Comparison of ENCODE assay signal across 16 mouse cellular contexts in genomic region chr3:99255411-99256365, GRCm38 (mm10). TPM values are rescaled to one million over a fixed set of nuclear protein-coding genes. Genes with fewer than 3 reads are reported as not detected.
DNase-seq lines count a peak whose midpoint lies in the region; ATAC-seq lines count a peak whose summit lies in the region.
"Had no signal": no experiment of that assay in that cellular context is flagged by ENCODE, and none has a peak within 500 bp of the region (broad histone marks: within the 10 kb centered on the region; RNA-seq: fewer than 3 reads in every experiment).

No protein-coding gene starts in this region.

- no peak for ATAC-seq in hindbrain, embryonic 13.5 days (ENCODE audit: low FRiP score)
- no peak for ATAC-seq in limb, embryonic 11.5 days (ENCODE audit: insufficient number of reproducible peaks, low FRiP score, low TSS enrichment, low read depth)
- no peak for ATAC-seq in erythroblast, adult 5-6 weeks (replicated peaks; ENCODE audit: low FRiP score, poor library complexity, severe bottlenecking)
- no peak for ATAC-seq in CD4-positive, CD25-positive, alpha-beta regulatory T cell, adult 4 months
- ATAC-seq: forebrain, embryonic 13.5 days had no signal

- H3K9ac ChIP-seq in hindbrain, embryonic 13.5 days = no peak overlapping the region
- H3K9ac ChIP-seq in limb, embryonic 11.5 days (ENCODE audit: low read length) = peak overlapping the region; percentile 100
- H3K9ac ChIP-seq: forebrain, embryonic 13.5 days; heart, embryonic 12.5 days; hindbrain, embryonic 15.5 days; lung, embryonic 15.5 days; stomach, embryonic 15.5 days had no signal

- H3K4me2 ChIP-seq in hindbrain, embryonic 13.5 days = no peak overlapping the region
- H3K4me2 ChIP-seq in limb, embryonic 11.5 days (ENCODE audit: low read depth, severe bottlenecking) = peak overlapping the region; percentile 88
- H3K4me2 ChIP-seq: forebrain, embryonic 13.5 days; heart, embryonic 12.5 days; hindbrain, embryonic 15.5 days; lung, embryonic 15.5 days; stomach, embryonic 15.5 days had no signal

- 5% methylated on average over 11 of the region's 11 CpGs for WGBS in hindbrain, embryonic 10.5 days
- WGBS in hindbrain, embryonic 13.5 days = 3% methylated on average over 11 of the region's 11 CpGs
- 2% methylated on average over 11 of the region's 11 CpGs for WGBS in limb, embryonic 11.5 days

- peaks cover 100% of the 10 kb centered on the region for H3K27me3 ChIP-seq in hindbrain, embryonic 10.5 days (ENCODE audit: insufficient read depth, poor library complexity, severe bottlenecking)
- peaks cover 97% of the 10 kb centered on the region for H3K27me3 ChIP-seq in hindbrain, embryonic 13.5 days
- 0 out of 2 replicates have a peak, but pooled peaks cover under 1% of the 10 kb centered on the region for H3K27me3 ChIP-seq in limb, embryonic 11.5 days (ENCODE audit: control insufficient read depth, insufficient read depth, low read length)

- no peak overlapping the region for H3K27ac ChIP-seq in hindbrain, embryonic 10.5 days
- no peak overlapping the region for H3K27ac ChIP-seq in hindbrain, embryonic 13.5 days
- peak overlapping the region; percentile 100 for H3K27ac ChIP-seq in limb, embryonic 11.5 days (replicated peaks; ENCODE audit: low read depth, low read length)
- H3K27ac ChIP-seq: forebrain, embryonic 13.5 days; hindbrain, embryonic 15.5 days; lung, embryonic 15.5 days; stomach, embryonic 15.5 days had no signal

- no peaks in the 10 kb centered on the region for H3K36me3 ChIP-seq in hindbrain, embryonic 10.5 days
- H3K36me3 ChIP-seq in hindbrain, embryonic 13.5 days = no peaks in the 10 kb centered on the region
- no peaks in the 10 kb centered on the region for H3K36me3 ChIP-seq in limb, embryonic 11.5 days (ENCODE audit: control insufficient read depth, insufficient read depth, low read length)
- H3K36me3 ChIP-seq: heart, embryonic 12.5 days; hindbrain, embryonic 15.5 days; lung, embryonic 15.5 days; stomach, embryonic 15.5 days had no signal

- DNase-seq in hindbrain, embryonic 10.5 days (ENCODE audit: low spot score) = peak; percentile 40
- peak; percentile 32 for DNase-seq in 3T3-L1 (ENCODE audit: low read depth, low spot score)
- peak; percentile 23 for DNase-seq in embryo, embryonic 11 days
- peak; percentile 54 for DNase-seq in limb, embryonic 11.5 days (ENCODE audit: low spot score)
- no peak for DNase-seq in right cerebral cortex, postnatal 36 days (ENCODE audit: low spot score in 2 of 2)
- DNase-seq: cerebellum, postnatal 25 days; thymus, postnatal 25 days had no signal

- no peaks in the 10 kb centered on the region for H3K9me3 ChIP-seq in hindbrain, embryonic 10.5 days
- no peaks in the 10 kb centered on the region for H3K9me3 ChIP-seq in hindbrain, embryonic 13.5 days
- no peaks in the 10 kb centered on the region for H3K9me3 ChIP-seq in limb, embryonic 11.5 days (ENCODE audit: control insufficient read depth, low read length)
- H3K9me3 ChIP-seq: forebrain, embryonic 13.5 days; hindbrain, embryonic 15.5 days; lung, embryonic 15.5 days; stomach, embryonic 15.5 days had no signal

- H3K4me1 ChIP-seq in hindbrain, embryonic 10.5 days (replicated peaks) = peaks cover 26% of the 10 kb centered on the region
- H3K4me1 ChIP-seq in hindbrain, embryonic 13.5 days (replicated peaks) = peaks cover 7% of the 10 kb centered on the region
- H3K4me1 ChIP-seq in limb, embryonic 11.5 days (ENCODE audit: control insufficient read depth, insufficient read depth, low read length) = peaks cover 15% of the 10 kb centered on the region

- H3K4me3 ChIP-seq in hindbrain, embryonic 10.5 days = peak overlapping the region; percentile 56; the same call in 1 of the 2 replicates
- H3K4me3 ChIP-seq in hindbrain, embryonic 13.5 days = no peak overlapping the region
- H3K4me3 ChIP-seq in limb, embryonic 11.5 days (ENCODE audit: low read depth, low read length) = peak overlapping the region; percentile 92
- H3K4me3 ChIP-seq: heart, embryonic 12.5 days; hindbrain, embryonic 15.5 days; lung, embryonic 15.5 days; stomach, embryonic 15.5 days had no signal

RNA-seq across cellular contexts. Expression of gene Tbx15, which starts 15.5 kb away (rescaled TPM):
- 2.2 and 2.3 TPM in 2 replicates for polyA plus RNA-seq in hindbrain, embryonic 10.5 days (2016; fragmentation: Nextera tagmentation; extraction: Ambion mirVana)
- 0.57 and 1.1 TPM in 2 replicates for polyA plus RNA-seq in hindbrain, embryonic 13.5 days (2015; fragmentation: Nextera tagmentation; extraction: Ambion mirVana)
- polyA plus RNA-seq in limb, embryonic 11.5 days (2014; fragmentation: Nextera tagmentation; extraction: Ambion mirVana) = 50.7 and 55.2 TPM in 2 replicates
- total RNA-seq in erythroblast, adult 5-6 weeks (2015; ENCODE audit: low replicate concordance) = 0.58 TPM in 1 of 2 replicates, not detected in the other
- total RNA-seq in erythroblast, adult 5-6 weeks (2017; ENCODE audit: low replicate concordance) = 0.14 and 0.85 TPM in 2 replicates
- polyA plus RNA-seq in CD4-positive, CD25-positive, alpha-beta regulatory T cell, adult 4 months (2017; shearing (Covaris generic)) = not detected
- total RNA-seq: neutrophil, adult 5-6 weeks had no signal

Comparison
In these comparisons a context has a peak if more than half of its experiments do, and no peak if none do; other contexts are left out.
1. DNase-seq: peak in hindbrain, embryonic 10.5 days (single experiment), 3T3-L1 (single experiment), embryo, embryonic 11 days (single experiment) and limb, embryonic 11.5 days (single experiment); none in right cerebral cortex, postnatal 36 days (0 of 2).
2. RNA of gene Tbx15, which starts 15.5 kb away (polyA plus RNA-seq): 50.7 to 55.2 TPM in limb, embryonic 11.5 days; 2.2 to 2.3 TPM in hindbrain, embryonic 10.5 days, 0.57 to 1.1 TPM in hindbrain, embryonic 13.5 days and not detected in CD4-positive, CD25-positive, alpha-beta regulatory T cell, adult 4 months; every median in the first group is over 10 times any median in the second.